Mouse (Mus musculus) ES-E14 (cell line): ENCODE data around the gene Supt5. TPM values are rescaled to one million over a fixed set of nuclear protein-coding genes. Genes with fewer than 3 reads are reported as not detected.
A peak's percentile ranks its signal among the peaks of the same experiment; 100 is the strongest.
"Not testable (repeated sequence)": the region's sequence is repeated elsewhere in the genome, so short reads cannot be mapped to it uniquely, and the experiment has no call there.

Experiments
- DNase-seq: peaks from one replicate; pipeline ENCODE4 v3.0.0-alpha.2; 2013; ENCODE audit warnings: low read depth, low spot score
- H3K27ac ChIP-seq: 2 replicates; pipeline ENCODE4 v1.5.1; 2012; ENCODE audit warnings: low read depth, mild to moderate bottlenecking, low read length, moderate library complexity, mixed read lengths; ENCODE audit not compliant: poor library complexity, insufficient read depth, severe bottlenecking
- H3K36me3 ChIP-seq: 2 replicates; pipeline ENCODE4 v1.6.1; 2012; ENCODE audit warnings: mild to moderate bottlenecking, low read length, moderate library complexity, mixed read lengths; ENCODE audit not compliant: control insufficient read depth, poor library complexity, insufficient read depth, severe bottlenecking
- H3K4me1 ChIP-seq, 2 experiments: fragments of 150-350 bp in 1 of 2; sonication (generic) in 1 of 2; 2 replicates each; pipeline ENCODE4 v1.6.1; 2012; ENCODE audit warnings: low read length in 2 of 2, mild to moderate bottlenecking in 1 of 2, mixed read lengths in 1 of 2; ENCODE audit not compliant: control insufficient read depth in 2 of 2, insufficient read depth in 2 of 2, poor library complexity in 1 of 2
- H3K4me3 ChIP-seq, 2 experiments: fragments of 150-350 bp in 1 of 2; sonication (generic) in 1 of 2; 2 replicates each; pipeline ENCODE4 v1.5.1; 2012; ENCODE audit warnings: low read length in 2 of 2, low read depth in 1 of 2, mild to moderate bottlenecking in 1 of 2, mixed read lengths in 1 of 2; ENCODE audit not compliant: insufficient read depth in 1 of 2, poor library complexity in 1 of 2, severe bottlenecking in 1 of 2
- H3K9ac ChIP-seq: 2 replicates; pipeline ENCODE4 v1.6.1; 2012; ENCODE audit warnings: low read depth, mild to moderate bottlenecking, low read length, mixed read lengths; ENCODE audit not compliant: poor library complexity, insufficient read depth, severe bottlenecking
- H3K9me3 ChIP-seq: fragments of 150-350 bp; sonication (generic); 2 replicates; pipeline ENCODE4 v1.6.1; 2012; ENCODE audit warnings: low read depth, mild to moderate bottlenecking, low read length; ENCODE audit not compliant: control insufficient read depth, insufficient read depth
- CHD2 ChIP-seq: IDR thresholded peaks from 2 replicates; pipeline ENCODE4 v1.6.1; 2014; ENCODE audit warnings: mild to moderate bottlenecking, low read depth, low read length, inconsistent platforms
- HCFC1 ChIP-seq: IDR thresholded peaks from 2 replicates; pipeline ENCODE4 v1.6.1; 2012; ENCODE audit warnings: low read length, inconsistent platforms, borderline replicate concordance; ENCODE audit not compliant: insufficient read depth
- MAFK ChIP-seq: IDR thresholded peaks from 2 replicates; pipeline ENCODE4 v1.6.1; 2014; ENCODE audit warnings: mild to moderate bottlenecking, low read depth, low read length, inconsistent platforms; ENCODE audit not compliant: insufficient read depth
- ZC3H11A ChIP-seq: IDR thresholded peaks from 2 replicates; pipeline ENCODE4 v1.6.1; 2012; ENCODE audit warnings: low read depth, mild to moderate bottlenecking, inconsistent platforms, low read length, borderline replicate concordance
- ZNF384 ChIP-seq: IDR thresholded peaks from 2 replicates; pipeline ENCODE4 v1.6.1; 2012; ENCODE audit warnings: low read depth, low read length, inconsistent platforms
- in situ Hi-C, 2 experiments: fragments of 600-800 bp; cut with MboI; formaldehyde crosslinking; loops; one replicate each; pipeline ENCODE4 v1.15.1; 2025; ENCODE audit warnings: low sequenced_read_pairs in 2 of 2, inconsistent platforms in 1 of 2; ENCODE audit not compliant: unreplicated experiment in 2 of 2
- total RNA-seq: library from RNA; depleted of rRNA; stranded (reverse); fragments of 300-350 nt; gene quantifications from 2 replicates; pipeline ENCODE4 v1.2.3, GENCODE M21; 2012; rRNA removed

Gene Supt5
- 83.7 and 87.8 TPM in 2 replicates for total RNA-seq

DNA sequence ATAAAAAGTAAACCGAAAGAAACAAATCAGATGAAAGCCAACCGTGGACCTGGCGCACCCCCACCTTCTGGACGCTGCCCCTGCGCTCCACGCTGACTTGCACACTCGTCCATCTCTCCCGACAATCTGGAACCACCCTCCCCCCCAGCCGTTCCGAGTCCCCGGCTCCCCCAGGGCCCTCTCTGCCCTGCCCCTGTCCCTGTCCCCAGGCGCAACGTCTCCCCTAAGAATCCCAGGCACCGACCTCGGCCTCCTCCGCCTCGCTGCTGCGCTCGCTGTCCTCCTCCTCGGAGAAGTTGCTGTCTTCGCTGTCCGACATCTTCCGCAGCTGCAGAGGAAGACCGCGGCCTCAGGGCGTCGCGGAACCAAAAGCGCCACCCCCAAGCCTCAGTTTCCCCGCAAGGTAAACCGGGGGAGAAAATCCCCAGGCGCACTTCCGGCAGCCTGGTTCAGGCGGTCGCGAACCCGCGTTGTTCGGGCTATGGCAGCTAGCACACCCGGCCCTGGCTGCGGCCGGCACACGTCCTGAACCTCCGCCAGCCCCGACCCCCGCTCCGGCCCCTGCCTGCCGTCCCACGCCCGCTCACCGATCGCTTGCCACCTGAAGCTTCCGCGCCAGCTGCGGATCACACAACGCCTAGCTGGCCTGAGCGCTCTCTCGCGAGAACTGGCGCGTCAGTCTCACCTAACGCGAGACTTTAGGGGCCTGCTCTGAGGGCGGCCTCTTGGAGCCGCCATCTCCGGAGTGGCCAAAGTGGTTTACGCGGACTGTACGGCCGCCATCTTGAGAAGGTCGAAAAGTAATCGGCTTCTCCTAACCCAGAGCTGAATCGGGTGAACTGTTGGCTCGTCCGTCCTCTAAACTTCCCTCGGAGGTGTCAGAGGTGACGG is at the start of gene Supt5:
Gene Supt5, minus strand, starts transcription at position 639 of the 891 bp plus-strand sequence.
- peak; percentile 98 for DNase-seq
- in situ Hi-C loops = no loop called here
- Histone ChIP-seq H3K36me3 (peaks cover 10% of the 10 kb centered on the region; the same call in 1 of the 2 replicates), H3K9me3 (no peaks in the 10 kb centered on the region), H3K4me3 (peak within 1 kb of the TSS; percentile 71 to 87), H3K9ac (peak within 1 kb of the TSS; percentile 98), H3K27ac (peak within 1 kb of the TSS; percentile 95), H3K4me1 (peaks cover 0 to 12% of the 10 kb centered on the region in 2 experiments; a peak in 3 of 4 replicates)
- TF ChIP-seq ZNF384 (no peak), ZC3H11A (no peak), CHD2 (peak; percentile 99), HCFC1 (peak; percentile 90), MAFK (no peak)

DNA sequence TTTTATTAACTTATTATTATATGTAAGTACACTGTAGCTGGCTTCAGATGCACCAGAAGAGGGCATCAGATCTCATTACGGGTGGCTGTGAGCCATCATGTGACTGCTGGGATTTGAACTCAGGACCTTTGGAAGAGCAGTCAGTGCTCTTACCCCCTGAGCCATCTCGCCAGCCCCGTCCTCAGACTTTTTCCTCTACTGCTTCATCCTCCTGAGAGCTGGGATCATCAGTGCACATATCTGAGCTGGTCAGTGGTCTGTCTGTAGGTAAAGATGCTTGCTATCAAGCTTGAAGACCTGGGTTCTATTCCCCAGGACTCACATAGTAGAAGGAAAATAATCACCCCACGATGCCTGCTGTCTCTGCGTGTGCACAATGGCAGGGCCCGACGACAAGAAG is 48.8 kb upstream of the Supt5 start:
- H3K9ac ChIP-seq, H3K4me3 ChIP-seq, H3K27ac ChIP-seq, in situ Hi-C loops, DNase-seq, H3K9me3 ChIP-seq: not testable (repeated sequence)
- H3K4me1 ChIP-seq = peaks cover 5 to 14% of the 10 kb centered on the region in 2 experiments; a peak in 3 of 4 replicates
- H3K36me3 ChIP-seq = peaks cover 17% of the 10 kb centered on the region

DNA sequence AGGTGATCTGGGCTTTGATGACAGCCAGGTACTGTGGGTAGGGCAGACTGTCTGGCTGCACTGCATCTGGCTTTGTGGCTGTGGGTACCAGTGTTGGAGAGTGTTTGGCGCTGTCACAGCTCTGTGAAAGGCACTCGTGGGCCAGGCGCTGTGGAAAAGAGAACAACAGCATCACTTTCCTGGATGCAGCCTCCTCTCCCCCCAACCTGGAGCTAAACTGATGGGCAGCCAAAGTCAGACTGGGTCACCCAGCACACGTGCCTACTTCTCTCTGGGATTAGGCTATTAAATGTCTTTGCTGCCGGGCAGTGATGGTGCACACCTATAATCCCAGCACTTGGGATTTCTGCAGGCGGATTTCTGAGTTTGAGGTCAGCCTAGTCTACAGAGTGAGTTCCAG is 48.3 kb upstream of the Supt5 start:
- DNase-seq, H3K9ac ChIP-seq, in situ Hi-C loops, H3K4me3 ChIP-seq, H3K9me3 ChIP-seq, H3K27ac ChIP-seq: not testable (repeated sequence)
- Histone ChIP-seq H3K4me1 (peaks cover 5 to 17% of the 10 kb centered on the region in 2 experiments; a peak in 3 of 4 replicates), H3K36me3 (peaks cover 17% of the 10 kb centered on the region)

DNA sequence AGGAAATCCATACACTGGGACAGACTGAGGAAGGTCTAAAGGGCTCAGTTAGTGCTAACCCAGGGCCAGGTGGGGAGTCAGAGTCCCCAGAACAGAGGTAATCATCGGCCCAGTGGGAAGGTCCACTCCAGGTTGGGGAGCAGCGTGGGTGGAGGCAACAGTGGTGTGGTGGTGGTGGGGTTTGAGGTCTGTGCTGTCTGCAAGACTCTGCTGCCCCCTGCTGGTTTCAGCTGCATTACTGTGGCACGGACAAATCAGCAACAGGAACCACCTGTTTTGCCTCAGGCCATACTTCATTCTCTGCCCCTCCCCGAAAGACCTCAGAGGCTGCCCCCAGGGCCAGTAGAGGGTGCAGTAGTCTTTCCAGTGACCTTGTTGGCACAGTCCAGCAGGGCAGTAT is 47.9 kb upstream of the Supt5 start:
- DNase-seq = peak; percentile 86
- Histone ChIP-seq H3K27ac (no peak overlapping the region), H3K36me3 (peaks cover 17% of the 10 kb centered on the region), H3K9ac (peak overlapping the region; percentile 4; the same call in 1 of the 2 replicates), H3K4me3 (no peak overlapping the region), H3K9me3 (no peaks in the 10 kb centered on the region), H3K4me1 (peaks cover 8 to 19% of the 10 kb centered on the region in 2 experiments; a peak in 3 of 4 replicates)
- in situ Hi-C loops = no loop called here
- peak; percentile 77 for TF ChIP-seq ZC3H11A
- no peak for TF ChIP-seq CHD2
- TF ChIP-seq ZNF384 = no peak
- TF ChIP-seq HCFC1 = no peak; the same call in 1 of the 2 replicates

DNA sequence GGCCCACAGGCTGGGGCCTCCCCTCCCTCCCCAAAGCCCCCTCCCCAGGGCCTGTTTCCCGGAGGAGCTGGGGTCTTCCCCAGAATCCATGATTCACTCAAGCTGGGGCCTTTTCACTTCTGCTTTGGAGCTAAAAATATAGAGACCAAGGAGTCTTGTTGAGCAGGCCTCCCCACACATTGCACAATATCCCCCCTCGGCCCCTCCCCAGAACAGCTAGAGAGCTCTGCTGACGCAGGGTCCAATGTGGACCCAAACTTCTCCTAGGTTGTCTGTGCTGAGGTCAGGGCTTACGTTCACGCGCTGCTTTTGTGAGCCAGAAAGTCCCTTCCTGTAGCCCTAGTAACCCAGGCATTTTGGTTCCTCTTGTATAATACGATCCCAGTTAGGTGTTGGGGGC is 47.5 kb upstream of the Supt5 start:
- Histone ChIP-seq H3K4me1 (peaks cover 11 to 20% of the 10 kb centered on the region in 2 experiments; a peak in 3 of 4 replicates), H3K27ac (no peak overlapping the region), H3K9ac (peak overlapping the region; percentile 4; the same call in 1 of the 2 replicates), H3K4me3 (no peak overlapping the region), H3K9me3 (no peaks in the 10 kb centered on the region), H3K36me3 (peaks cover 17% of the 10 kb centered on the region)
- in situ Hi-C loops = no loop called here
- no peak for TF ChIP-seq ZNF384
- TF ChIP-seq CHD2 = no peak
- TF ChIP-seq ZC3H11A = no peak
- TF ChIP-seq HCFC1 = no peak
- no peak for TF ChIP-seq MAFK
- DNase-seq = no peak
